Mouse (Mus musculus) cerebellum, adult 2 months (tissue): ENCODE data around the gene Wdfy2.

ENCODE experiments used
- CTCF ChIP-seq: fragments of 200-500 bp; IDR thresholded peaks from 2 replicates; pipeline ENCODE4 v1.5.1; 2011; ENCODE audit warnings: low read depth, mild to moderate bottlenecking, control low read depth, low read length, moderate library complexity, borderline replicate concordance; ENCODE audit not compliant: insufficient read depth
- POLR2A ChIP-seq: fragments of 200-500 bp; IDR thresholded peaks from 2 replicates; pipeline ENCODE4 v1.6.1; 2011; ENCODE audit warnings: low read length, control low read depth, borderline replicate concordance; ENCODE audit not compliant: insufficient read depth

- TF ChIP-seq CTCF (no peak), POLR2A (no peak)
Observed at GRCm38 (mm10) chr14:62884639-62885038, 47.2 kb downstream of the Wdfy2 start.
